Mouse (Mus musculus) hindbrain, embryonic 11.5 days (tissue): ENCODE data around the gene Slc6a2. TPM values are rescaled to one million over a fixed set of nuclear protein-coding genes. Genes with fewer than 3 reads are reported as not detected.

Experiments used
- ATAC-seq: fragments of 200-750 bp; cut with Nextera tagmentation; 2 replicates; pipeline ENCODE4 v1.8.0; 2017; ENCODE audit warnings: mild to moderate bottlenecking, moderate TSS enrichment, moderate library complexity; ENCODE audit not compliant: low FRiP score
- DNase-seq: peaks from one replicate; pipeline ENCODE4 v3.0.0-alpha.2; 2015; ENCODE audit warnings: low spot score
- H3K27ac ChIP-seq: fragments of 300-500 bp; sonication (generic); 2 replicates; pipeline ENCODE4 v1.5.1; 2014; ENCODE audit warnings: mild to moderate bottlenecking, low read depth, low read length
- H3K27me3 ChIP-seq: fragments of 300-500 bp; sonication (generic); 2 replicates; pipeline ENCODE4 v1.6.1; 2014; ENCODE audit warnings: mild to moderate bottlenecking, low read length, moderate library complexity, mixed read lengths; ENCODE audit not compliant: control insufficient read depth, insufficient read depth
- H3K36me3 ChIP-seq: fragments of 300-500 bp; sonication (generic); 2 replicates; pipeline ENCODE4 v1.6.1; 2014; ENCODE audit warnings: mild to moderate bottlenecking, low read length, moderate library complexity, mixed read lengths; ENCODE audit not compliant: control insufficient read depth, insufficient read depth
- H3K4me1 ChIP-seq: fragments of 300-500 bp; sonication (generic); replicated peaks from 2 replicates; pipeline ENCODE4 v1.6.1; 2014; ENCODE audit warnings: low read length, mixed read lengths; ENCODE audit not compliant: control insufficient read depth, insufficient read depth
- H3K4me2 ChIP-seq: fragments of 300-500 bp; sonication (generic); replicated peaks from 2 replicates; pipeline ENCODE4 v1.6.1; 2014; ENCODE audit warnings: mild to moderate bottlenecking, low read depth, low read length
- H3K4me3 ChIP-seq: fragments of 300-500 bp; sonication (generic); 2 replicates; pipeline ENCODE4 v1.5.1; 2014; ENCODE audit warnings: low read depth, low read length
- H3K9ac ChIP-seq: fragments of 300-500 bp; sonication (generic); 2 replicates; pipeline ENCODE4 v1.6.1; 2014; ENCODE audit warnings: low read depth, low read length
- H3K9me3 ChIP-seq: fragments of 300-500 bp; sonication (generic); 2 replicates; pipeline ENCODE4 v1.6.1; 2016; ENCODE audit warnings: low read length; ENCODE audit not compliant: control insufficient read depth
- WGBS: fragments of 180-500 bp; shearing (Covaris S2); extraction: QIAGEN DNeasy Blood & Tissue Kit; methylation state at CpG from one replicate; pipeline ENCODE4 v1.1.7; 2014; 5-methylcytosine and 5-hydroxymethylcytosine counted together
- polyA plus RNA-seq: library from polyadenylated mRNA; unstranded; fragments of >200 nt; fragmentation: Nextera tagmentation; extraction: Ambion mirVana; gene quantifications from 2 replicates; pipeline ENCODE4 v1.2.1, GENCODE M21; 2014

Gene Slc6a2
- polyA plus RNA-seq, 1 experiment from 2014 or later = 0.19 TPM

- Histone ChIP-seq H3K9me3 (no peaks in the 10 kb centered on the region), H3K9ac (no peak overlapping the region), H3K36me3 (no peaks in the 10 kb centered on the region), H3K4me1 (no peaks in the 10 kb centered on the region), H3K27ac (no peak overlapping the region), H3K4me2 (no peak overlapping the region), H3K27me3 (no peaks in the 10 kb centered on the region), H3K4me3 (no peak overlapping the region)
- ATAC-seq (no peak), DNase-seq (no peak)
- WGBS = 73% methylated on average over 4 of the region's 4 CpGs
Measured at GRCm38 (mm10) chr8:93040776-93041567, 81.1 kb downstream of the Slc6a2 start.

- Histone ChIP-seq H3K4me3 (no peak overlapping the region), H3K9me3 (no peaks in the 10 kb centered on the region), H3K27me3 (no peaks in the 10 kb centered on the region), H3K27ac (no peak overlapping the region), H3K4me2 (no peak overlapping the region), H3K4me1 (no peaks in the 10 kb centered on the region), H3K36me3 (no peaks in the 10 kb centered on the region), H3K9ac (no peak overlapping the region)
- DNase-seq = no peak
- ATAC-seq = no peak
- WGBS = 70% methylated on average over 1 of the region's 1 CpGs
Measured at GRCm38 (mm10) chr8:93043083-93043482, 83.2 kb downstream of the Slc6a2 start.

DNA sequence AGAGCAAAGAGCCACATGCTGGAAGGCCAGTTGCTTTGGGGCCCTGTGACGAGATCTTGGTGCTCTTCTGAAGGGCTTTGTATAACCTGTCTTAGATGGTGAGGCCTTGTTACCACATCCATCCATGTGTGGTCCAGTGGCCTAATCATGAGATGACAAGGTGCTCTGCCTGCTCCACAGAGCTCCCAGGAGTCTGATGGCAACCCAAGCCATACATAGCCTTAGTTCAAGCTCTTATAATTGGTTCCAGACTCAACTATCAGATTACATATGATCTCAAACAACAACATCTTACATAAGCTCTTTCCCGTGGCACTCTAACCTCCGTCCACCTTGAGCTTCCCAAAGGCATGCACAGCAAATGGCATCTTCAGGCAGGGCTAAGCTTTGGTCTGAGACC is 88.2 kb downstream of the Slc6a2 start, which contains the start of gene Ces1a:
TSS of gene Ces1a (minus strand) at position 101 of the 400 bp plus-strand sequence.
- Histone ChIP-seq H3K4me2 (no peak within 1 kb of the TSS), H3K4me1 (no peaks in the 10 kb centered on the region), H3K4me3 (no peak within 1 kb of the TSS), H3K36me3 (no peaks in the 10 kb centered on the region), H3K27ac (no peak within 1 kb of the TSS), H3K9ac (no peak within 1 kb of the TSS), H3K9me3 (no peaks in the 10 kb centered on the region), H3K27me3 (no peaks in the 10 kb centered on the region)
- no peak for DNase-seq
- 74% methylated on average over 3 of the region's 3 CpGs for WGBS
- ATAC-seq = no peak

DNA sequence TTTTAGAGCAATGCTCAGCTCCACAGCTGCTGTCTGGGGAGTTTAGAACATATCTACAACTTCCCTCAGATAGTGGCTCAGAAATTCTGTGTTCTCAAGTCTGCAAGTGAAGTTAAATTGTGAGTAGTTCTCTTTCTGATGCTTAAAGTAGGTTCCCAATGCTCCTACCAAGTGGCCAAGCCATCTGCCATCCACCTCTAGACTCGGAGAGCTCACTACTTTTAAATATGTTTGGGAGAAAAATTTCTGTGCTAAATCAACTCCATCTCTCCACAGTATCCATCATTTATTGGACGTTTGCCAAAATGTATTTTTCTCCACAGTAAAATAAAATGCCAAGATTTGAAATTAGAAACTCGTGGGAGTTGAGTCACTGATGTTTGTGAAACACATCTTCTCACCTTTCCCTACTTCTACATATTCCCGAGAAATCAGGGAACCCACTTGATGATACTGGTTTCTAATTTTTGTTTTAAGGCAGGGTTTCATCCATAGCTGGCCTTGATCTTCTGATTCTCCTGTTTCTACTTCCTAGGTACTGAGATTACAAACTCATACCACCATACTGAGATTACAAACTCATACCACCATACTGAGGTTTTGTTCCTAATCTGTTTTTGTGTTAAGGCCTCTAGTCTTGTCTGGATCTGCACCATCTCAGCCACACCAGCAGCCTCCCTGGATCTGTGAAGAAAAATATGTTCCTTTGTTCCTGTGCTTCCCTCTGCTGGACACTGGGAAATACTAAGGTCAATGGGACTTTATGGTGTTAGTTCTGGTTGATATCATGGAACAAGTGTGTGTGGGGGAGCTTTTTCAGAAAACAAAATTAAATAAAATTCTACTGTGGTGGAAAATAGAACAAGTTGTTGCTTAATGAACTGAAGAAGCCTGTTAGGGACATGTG is 88.9 kb downstream of the Slc6a2 start:
- H3K9me3 ChIP-seq = no peaks in the 10 kb centered on the region
- H3K9ac ChIP-seq = no peak overlapping the region
- no peak overlapping the region for H3K4me3 ChIP-seq
- H3K4me1 ChIP-seq = no peaks in the 10 kb centered on the region
- WGBS = 79% methylated on average over 4 of the region's 4 CpGs
- DNase-seq (no peak), ATAC-seq (no peak)
- no peak overlapping the region for H3K27ac ChIP-seq
- H3K36me3 ChIP-seq = no peaks in the 10 kb centered on the region
- H3K4me2 ChIP-seq = no peak overlapping the region
- no peaks in the 10 kb centered on the region for H3K27me3 ChIP-seq

Other genes starting within 250 kb of the Slc6a2 start
- gene Mmp2, start 132.8 kb upstream of the Slc6a2 start, polyA plus RNA-seq = 73.7 and 80.9 TPM in 2 replicates
- gene Lpcat2, start 104.7 kb upstream of the Slc6a2 start, polyA plus RNA-seq = 3.8 and 5.8 TPM in 2 replicates
- gene Capns2, start 58.7 kb upstream of the Slc6a2 start, polyA plus RNA-seq = 0.25 TPM in 1 of 2 replicates, not detected in the other
- gene Ces1a, start 88.1 kb downstream of the Slc6a2 start, polyA plus RNA-seq = not detected in 2 replicates
- not detected in 2 replicates for gene Ces1b, start 119.9 kb downstream of the Slc6a2 start, polyA plus RNA-seq
- gene Ces1c, start 171.2 kb downstream of the Slc6a2 start, polyA plus RNA-seq = not detected in 2 replicates
- gene Ces1d, start 237.8 kb downstream of the Slc6a2 start, polyA plus RNA-seq = 0.53 TPM in 1 of 2 replicates, not detected in the other